Mouse (Mus musculus) heart, embryonic 10.5 days (tissue): ENCODE results near the gene Bap1. TPM values are rescaled to one million over a fixed set of nuclear protein-coding genes. Genes with fewer than 3 reads are reported as not detected.

Source experiments
- DNase-seq: peaks from one replicate; pipeline ENCODE4 v3.0.0-alpha.2; 2017; ENCODE audit warnings: low spot score
- H3K27ac ChIP-seq: fragments of 300-500 bp; sonication (generic); 2 replicates; pipeline ENCODE4 v1.5.1; 2016; ENCODE audit warnings: mild to moderate bottlenecking
- H3K27me3 ChIP-seq: fragments of 300-500 bp; sonication (generic); 2 replicates; pipeline ENCODE4 v1.6.1; 2016; ENCODE audit warnings: mild to moderate bottlenecking; ENCODE audit not compliant: poor library complexity, insufficient read depth, severe bottlenecking
- H3K36me3 ChIP-seq: fragments of 300-500 bp; sonication (generic); 2 replicates; pipeline ENCODE4 v1.6.1; 2016; ENCODE audit warnings: mild to moderate bottlenecking, moderate library complexity
- H3K4me1 ChIP-seq: fragments of 300-500 bp; sonication (generic); 2 replicates; pipeline ENCODE4 v1.6.1; 2016; ENCODE audit warnings: mild to moderate bottlenecking
- H3K4me3 ChIP-seq: fragments of 300-500 bp; sonication (generic); 2 replicates; pipeline ENCODE4 v1.5.1; 2016; ENCODE audit warnings: mild to moderate bottlenecking, moderate library complexity
- H3K9me3 ChIP-seq: fragments of 300-500 bp; sonication (generic); 2 replicates; pipeline ENCODE4 v1.6.1; 2016; ENCODE audit warnings: mild to moderate bottlenecking, moderate library complexity
- WGBS: fragments of 180-500 bp; shearing (Covaris S2); methylation state at CpG from one replicate; pipeline ENCODE4 v1.1.7; 2016; 5-methylcytosine and 5-hydroxymethylcytosine counted together
- polyA plus RNA-seq: library from polyadenylated mRNA; unstranded; fragments of >200 nt; fragmentation: Nextera tagmentation; extraction: Ambion mirVana; gene quantifications from 2 replicates; pipeline ENCODE4 v1.2.1, GENCODE M21; 2016

Gene Bap1
- polyA plus RNA-seq, 1 experiment from 2014 or later, result 80.7 TPM

DNA sequence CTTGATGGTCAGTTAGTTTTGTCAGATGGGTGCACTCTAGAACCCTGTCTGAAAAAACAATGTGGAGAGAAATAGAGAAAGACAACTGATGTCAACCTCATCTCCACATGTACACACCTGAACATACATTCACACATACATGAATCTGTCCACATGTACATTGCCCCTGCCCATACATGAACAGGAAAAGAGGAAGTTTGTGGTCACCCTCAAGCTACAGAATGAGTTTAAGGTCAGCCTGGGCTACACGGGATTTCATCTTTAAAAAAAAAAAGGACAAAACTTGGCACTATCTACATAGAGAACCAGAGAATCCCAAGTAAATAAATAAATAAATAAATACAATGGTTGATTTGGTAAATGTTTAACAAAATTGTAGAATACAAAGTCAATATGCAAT lies 6.5 kb upstream of the Bap1 start:
- H3K9me3 ChIP-seq, result no peaks in the 10 kb centered on the region
- H3K4me1 ChIP-seq, result peaks cover 8% of the 10 kb centered on the region; the same call in 1 of the 2 replicates
- H3K4me3 ChIP-seq, result no peak overlapping the region
- no peak overlapping the region for H3K27ac ChIP-seq
- 81% methylated on average over 1 of the region's 1 CpGs for WGBS
- no peaks in the 10 kb centered on the region for H3K36me3 ChIP-seq
- H3K27me3 ChIP-seq, result no peaks in the 10 kb centered on the region
- no peak for DNase-seq

DNA sequence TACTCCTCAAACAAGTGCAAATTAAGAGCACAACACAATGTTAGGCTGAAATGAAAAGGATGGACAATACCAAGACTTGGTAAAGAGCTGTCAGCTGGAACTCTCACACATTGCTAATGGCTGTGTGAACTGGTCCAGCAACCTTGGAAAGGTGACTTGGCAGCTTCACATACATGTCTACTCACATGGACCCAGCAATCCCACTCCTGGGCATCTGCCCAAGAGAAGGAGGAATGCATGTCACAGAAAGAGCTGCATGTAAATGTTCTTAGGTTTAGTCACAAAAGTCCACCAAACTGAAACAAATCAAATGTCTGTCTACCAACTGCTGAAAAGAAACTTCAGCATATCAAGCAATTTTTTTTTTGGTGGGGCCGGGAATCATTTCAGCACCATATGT lies 5.3 kb upstream of the Bap1 start:
- H3K4me3 ChIP-seq, result no peak overlapping the region
- 64% methylated on average over 1 of the region's 1 CpGs for WGBS
- no peaks in the 10 kb centered on the region for H3K9me3 ChIP-seq
- H3K36me3 ChIP-seq, result no peaks in the 10 kb centered on the region
- no peaks in the 10 kb centered on the region for H3K27me3 ChIP-seq
- no peak overlapping the region for H3K27ac ChIP-seq
- peaks cover 8% of the 10 kb centered on the region; the same call in 1 of the 2 replicates for H3K4me1 ChIP-seq
- DNase-seq, result no peak

DNA sequence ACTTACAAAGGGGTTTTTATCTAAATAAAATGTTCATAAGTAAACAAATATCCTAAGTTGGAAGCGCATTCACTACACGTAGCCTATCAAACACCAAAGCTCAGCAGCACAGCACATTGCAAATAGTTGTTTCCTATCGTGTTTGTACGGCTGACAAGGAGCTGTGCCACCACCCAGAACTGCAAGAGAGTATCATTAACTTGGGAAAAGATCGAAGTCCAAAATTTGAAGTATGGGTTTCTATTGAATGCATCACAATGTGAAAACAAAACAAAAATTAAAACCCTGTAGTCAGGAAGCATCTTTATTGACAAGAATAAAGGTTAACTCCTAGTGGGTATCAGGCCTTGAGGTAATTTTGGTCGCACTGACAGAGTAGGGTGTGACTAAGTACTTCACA lies 2.9 kb upstream of the Bap1 start:
- Histone ChIP-seq H3K9me3 (no peaks in the 10 kb centered on the region), H3K4me1 (peaks cover 18% of the 10 kb centered on the region), H3K27ac (no peak overlapping the region), H3K36me3 (peaks cover 10% of the 10 kb centered on the region), H3K4me3 (no peak overlapping the region), H3K27me3 (no peaks in the 10 kb centered on the region)
- WGBS, result 89% methylated on average over 6 of the region's 6 CpGs
- DNase-seq, result no peak

DNA sequence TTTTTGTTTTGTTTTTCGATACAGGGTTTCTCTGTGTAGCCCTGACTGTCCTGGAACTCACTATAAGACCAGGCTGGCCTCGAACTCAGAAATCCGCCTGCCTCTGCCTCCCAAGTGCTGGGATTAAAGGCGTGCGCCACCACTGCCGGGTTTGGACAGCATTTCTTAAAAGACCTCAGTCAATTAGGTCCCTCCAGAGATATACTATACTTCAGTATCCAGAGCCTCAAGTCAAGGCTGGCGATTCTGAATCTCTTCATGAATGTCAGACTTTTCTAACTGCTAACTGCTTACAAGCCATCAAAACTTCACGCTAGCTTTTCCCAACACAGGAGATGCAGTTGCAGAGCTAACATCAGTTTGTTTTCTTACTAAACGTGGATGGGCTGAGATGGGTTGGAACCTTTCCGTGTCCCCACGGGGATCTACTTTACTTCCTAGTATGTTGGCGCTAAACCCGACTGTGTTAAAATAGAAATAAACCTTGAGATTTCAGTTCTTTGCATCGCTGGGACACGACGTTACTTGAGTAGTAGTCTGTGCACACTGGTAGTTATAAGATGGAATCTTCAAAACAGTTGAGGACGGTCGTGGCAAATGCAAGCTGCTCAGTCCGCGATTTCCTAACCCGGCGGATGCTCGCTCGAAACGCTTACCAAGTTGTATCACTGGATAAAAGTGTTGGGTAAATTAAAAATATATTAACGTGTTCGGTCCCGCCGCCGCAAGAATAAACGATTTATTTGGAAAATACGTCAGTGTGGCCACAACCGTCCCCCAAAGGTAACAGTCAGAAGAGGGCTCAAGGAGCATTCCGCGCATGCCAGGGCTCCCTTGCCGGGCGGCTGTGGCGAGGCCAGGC lies 797 bp upstream of the Bap1 start:
- 20% methylated on average over 38 of the region's 38 CpGs for WGBS
- DNase-seq, result no peak
- H3K9me3 ChIP-seq, result no peaks in the 10 kb centered on the region

DNA sequence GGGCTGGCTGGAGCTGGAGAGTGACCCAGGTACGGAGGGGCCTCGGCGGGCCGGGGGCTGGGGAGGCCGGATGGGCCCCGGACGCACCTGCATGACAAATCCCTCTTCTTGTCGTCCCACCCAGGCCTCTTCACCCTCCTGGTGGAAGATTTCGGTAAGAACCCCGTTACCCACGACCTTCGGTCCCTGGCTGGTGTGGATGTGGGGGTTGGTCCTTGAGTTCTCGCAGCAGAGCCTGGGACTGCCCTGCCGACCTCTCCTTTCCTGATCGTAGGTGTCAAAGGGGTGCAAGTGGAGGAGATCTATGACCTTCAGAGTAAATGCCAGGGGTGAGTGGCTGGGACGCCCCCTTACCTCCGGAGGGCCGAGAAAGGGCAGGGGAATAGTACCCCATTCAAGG lies 376 bp downstream of the Bap1 start:
- H3K4me3 ChIP-seq, result peak overlapping the region; percentile 95
- peaks cover 15% of the 10 kb centered on the region for H3K4me1 ChIP-seq
- WGBS, result 0% methylated on average over 18 of the region's 18 CpGs
- H3K9me3 ChIP-seq, result no peaks in the 10 kb centered on the region
- H3K27ac ChIP-seq, result peak overlapping the region; percentile 99
- peaks cover 42% of the 10 kb centered on the region for H3K36me3 ChIP-seq
- no peak for DNase-seq
- H3K27me3 ChIP-seq, result no peaks in the 10 kb centered on the region

More for the DNA sequence above, 797 bp upstream of the Bap1 start:
- H3K27me3 ChIP-seq, result no peaks in the 10 kb centered on the region
- H3K27ac ChIP-seq, result peak overlapping the region; percentile 99
- peaks cover 30% of the 10 kb centered on the region for H3K36me3 ChIP-seq
- H3K4me3 ChIP-seq, result peak overlapping the region; percentile 95
- H3K4me1 ChIP-seq, result peaks cover 18% of the 10 kb centered on the region

DNA sequence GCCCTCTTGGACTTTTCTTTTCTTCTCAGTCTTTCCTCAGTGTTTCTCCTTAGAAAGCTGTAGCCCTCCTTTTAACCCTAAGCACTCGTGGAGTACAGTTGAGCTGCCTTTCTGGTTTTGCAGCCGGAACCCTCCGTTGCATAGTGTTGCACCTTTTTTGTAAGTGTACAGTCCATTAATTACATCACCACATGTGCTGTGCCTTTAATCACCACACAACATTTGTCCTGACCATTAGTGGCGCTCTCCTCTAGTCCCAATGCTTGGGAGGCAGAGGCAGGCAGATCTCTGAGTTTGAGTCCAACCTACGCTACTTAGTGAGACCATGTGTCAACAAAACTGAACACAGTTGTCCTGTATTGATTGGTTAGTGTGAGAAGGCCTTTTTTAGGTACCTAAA lies 841 bp downstream of the Bap1 start:
- DNase-seq, result no peak
- H3K4me3 ChIP-seq, result peak overlapping the region; percentile 95
- H3K9me3 ChIP-seq, result no peaks in the 10 kb centered on the region
- no peaks in the 10 kb centered on the region for H3K27me3 ChIP-seq
- peaks cover 15% of the 10 kb centered on the region for H3K4me1 ChIP-seq
- 87% methylated on average over 5 of the region's 5 CpGs for WGBS
- peak overlapping the region; percentile 99 for H3K27ac ChIP-seq
- H3K36me3 ChIP-seq, result peaks cover 46% of the 10 kb centered on the region

DNA sequence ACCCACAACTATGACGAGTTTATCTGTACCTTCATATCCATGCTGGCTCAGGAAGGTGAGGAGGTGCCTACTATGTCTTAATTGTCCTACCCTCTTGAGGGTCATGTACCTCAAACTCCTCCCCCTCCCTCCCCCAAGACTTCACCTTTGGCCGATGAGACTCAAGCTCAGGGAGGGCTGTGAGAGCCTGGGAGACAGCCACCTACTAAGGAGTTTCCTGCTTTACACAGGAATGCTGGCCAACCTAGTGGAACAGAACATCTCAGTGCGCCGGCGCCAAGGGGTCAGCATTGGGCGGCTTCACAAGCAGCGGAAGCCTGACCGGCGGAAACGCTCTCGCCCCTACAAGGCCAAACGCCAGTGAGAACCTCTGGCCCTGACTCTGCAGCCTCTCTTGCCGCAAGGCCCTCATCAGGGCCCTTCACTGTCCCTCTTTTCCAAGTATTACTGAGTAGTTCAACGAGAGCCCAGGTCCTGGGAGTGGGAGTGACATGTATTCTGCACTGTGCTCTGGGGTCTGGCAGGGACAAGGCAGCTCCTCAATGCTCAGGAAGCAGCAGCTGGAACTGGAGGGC lies 7.3 kb downstream of the Bap1 start:
- no peak overlapping the region for H3K27ac ChIP-seq
- no peak for DNase-seq
- no peak overlapping the region for H3K4me3 ChIP-seq
- no peaks in the 10 kb centered on the region for H3K4me1 ChIP-seq
- H3K36me3 ChIP-seq, result peaks cover 93% of the 10 kb centered on the region
- H3K9me3 ChIP-seq, result no peaks in the 10 kb centered on the region
- WGBS, result 94% methylated on average over 14 of the region's 14 CpGs
- no peaks in the 10 kb centered on the region for H3K27me3 ChIP-seq

DNA sequence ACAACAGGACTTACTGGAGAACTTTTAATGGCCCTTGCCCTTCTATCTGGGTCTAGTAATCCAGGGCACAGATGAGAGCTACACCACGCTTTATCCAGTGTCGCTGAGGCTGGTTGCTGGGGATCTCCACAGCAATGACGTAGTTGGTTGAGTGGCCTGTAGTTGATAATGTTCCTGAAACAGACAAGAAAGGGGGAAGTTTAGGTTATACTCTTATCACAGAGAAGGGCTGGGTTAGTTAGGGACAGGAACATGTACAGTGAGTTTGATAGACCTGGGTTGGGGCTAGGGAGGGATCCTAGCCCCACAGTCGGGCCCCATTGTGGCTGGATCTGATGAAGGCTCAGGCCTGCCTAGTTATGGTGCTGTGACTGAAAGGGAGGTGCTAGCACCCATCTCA lies 9.1 kb downstream of the Bap1 start:
- Histone ChIP-seq H3K4me3 (no peak overlapping the region), H3K9me3 (no peaks in the 10 kb centered on the region), H3K27me3 (no peaks in the 10 kb centered on the region), H3K4me1 (no peaks in the 10 kb centered on the region), H3K27ac (no peak overlapping the region), H3K36me3 (peaks cover 74% of the 10 kb centered on the region)
- no peak for DNase-seq
- WGBS, result 93% methylated on average over 4 of the region's 4 CpGs

DNA sequence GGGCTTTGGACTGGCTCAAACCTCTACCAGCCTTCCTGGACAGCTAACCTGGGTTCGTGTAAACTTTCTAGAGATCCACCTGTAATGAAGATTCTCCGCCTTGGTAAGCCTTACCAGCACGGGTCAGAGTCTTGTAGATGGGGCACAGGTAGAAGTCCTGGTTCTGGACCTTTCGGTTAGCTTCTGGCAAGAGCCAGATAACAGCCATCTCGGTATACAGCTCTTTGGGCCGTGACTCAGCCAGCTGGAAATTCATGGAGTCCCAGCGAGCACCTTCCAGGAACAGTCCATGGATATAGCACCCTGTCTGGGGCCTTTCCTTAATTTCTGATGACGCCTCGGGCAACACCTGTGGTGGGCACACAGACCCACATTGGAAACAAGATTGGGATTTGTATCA lies 9.7 kb downstream of the Bap1 start:
- no peaks in the 10 kb centered on the region for H3K27me3 ChIP-seq
- no peak overlapping the region for H3K4me3 ChIP-seq
- no peak overlapping the region for H3K27ac ChIP-seq
- peaks cover 69% of the 10 kb centered on the region for H3K36me3 ChIP-seq
- no peaks in the 10 kb centered on the region for H3K9me3 ChIP-seq
- no peaks in the 10 kb centered on the region for H3K4me1 ChIP-seq
- 93% methylated on average over 9 of the region's 9 CpGs for WGBS
- no peak for DNase-seq

DNA sequence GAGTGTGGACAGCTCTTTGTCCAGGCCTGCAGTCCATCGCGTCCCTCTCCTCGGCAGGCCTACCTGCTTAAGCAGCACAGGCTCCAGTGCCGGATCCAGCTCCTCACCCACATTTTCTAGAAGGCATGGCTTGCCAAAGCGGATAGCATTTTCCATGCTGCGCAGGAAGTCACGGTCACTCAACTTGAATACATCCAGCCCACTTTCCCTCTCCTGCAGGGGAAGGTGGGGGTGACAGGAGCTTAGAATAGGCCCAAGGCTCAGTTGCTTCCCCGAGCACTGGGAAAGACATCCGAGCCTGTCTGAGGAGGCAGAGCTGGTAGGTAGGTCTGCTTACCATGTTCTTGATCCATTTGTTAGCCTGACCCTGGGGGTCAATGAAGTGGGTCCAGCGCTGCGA lies 16.4 kb downstream of the Bap1 start:
- no peak overlapping the region for H3K4me3 ChIP-seq
- peaks cover 13% of the 10 kb centered on the region for H3K4me1 ChIP-seq
- no peaks in the 10 kb centered on the region for H3K9me3 ChIP-seq
- no peak overlapping the region for H3K27ac ChIP-seq
- 0 out of 2 replicates have a peak, but pooled peaks cover 4% of the 10 kb centered on the region for H3K36me3 ChIP-seq
- WGBS, result 83% methylated on average over 11 of the region's 11 CpGs
- no peak for DNase-seq
- peaks cover 28% of the 10 kb centered on the region; the same call in 1 of the 2 replicates for H3K27me3 ChIP-seq

DNA sequence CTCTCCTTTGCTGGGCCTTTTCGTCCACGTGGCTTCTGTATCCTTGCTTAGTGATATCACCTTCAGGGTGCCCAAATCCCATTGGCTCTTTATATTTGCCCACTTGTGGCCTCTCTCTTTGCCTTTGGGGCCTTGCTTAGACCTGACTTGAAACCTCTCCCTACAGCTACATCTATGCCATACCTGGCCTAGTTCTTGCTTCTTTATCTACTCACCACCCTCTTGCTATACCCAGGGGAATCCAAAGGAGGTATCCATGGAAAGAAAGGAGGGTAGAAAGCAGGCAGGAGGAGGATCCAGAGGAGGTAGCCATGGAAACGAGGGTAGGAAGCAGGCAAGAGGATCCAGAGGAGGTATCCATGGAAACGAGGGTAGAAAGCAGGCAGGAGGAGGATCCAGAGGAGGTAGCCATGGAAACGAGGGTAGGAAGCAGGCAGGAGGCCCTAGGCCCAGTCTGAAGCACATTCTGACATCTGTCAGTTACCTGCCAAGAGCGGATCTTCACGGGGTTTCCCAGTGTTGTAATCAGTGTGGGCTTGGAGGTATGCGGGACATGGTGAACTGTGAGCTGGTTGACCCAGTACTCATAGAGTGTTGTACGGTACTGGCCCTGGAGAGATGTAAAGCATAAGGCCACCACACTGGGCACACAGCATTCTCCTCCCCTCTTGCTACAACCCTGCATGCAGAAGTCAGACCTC lies 17.2 kb downstream of the Bap1 start:
- no peaks in the 10 kb centered on the region for H3K36me3 ChIP-seq
- DNase-seq, result no peak
- H3K4me3 ChIP-seq, result no peak overlapping the region
- 71% methylated on average over 9 of the region's 9 CpGs for WGBS
- no peak overlapping the region for H3K27ac ChIP-seq
- H3K27me3 ChIP-seq, result peaks cover 28% of the 10 kb centered on the region; the same call in 1 of the 2 replicates
- H3K4me1 ChIP-seq, result peaks cover 13% of the 10 kb centered on the region
- H3K9me3 ChIP-seq, result no peaks in the 10 kb centered on the region

DNA sequence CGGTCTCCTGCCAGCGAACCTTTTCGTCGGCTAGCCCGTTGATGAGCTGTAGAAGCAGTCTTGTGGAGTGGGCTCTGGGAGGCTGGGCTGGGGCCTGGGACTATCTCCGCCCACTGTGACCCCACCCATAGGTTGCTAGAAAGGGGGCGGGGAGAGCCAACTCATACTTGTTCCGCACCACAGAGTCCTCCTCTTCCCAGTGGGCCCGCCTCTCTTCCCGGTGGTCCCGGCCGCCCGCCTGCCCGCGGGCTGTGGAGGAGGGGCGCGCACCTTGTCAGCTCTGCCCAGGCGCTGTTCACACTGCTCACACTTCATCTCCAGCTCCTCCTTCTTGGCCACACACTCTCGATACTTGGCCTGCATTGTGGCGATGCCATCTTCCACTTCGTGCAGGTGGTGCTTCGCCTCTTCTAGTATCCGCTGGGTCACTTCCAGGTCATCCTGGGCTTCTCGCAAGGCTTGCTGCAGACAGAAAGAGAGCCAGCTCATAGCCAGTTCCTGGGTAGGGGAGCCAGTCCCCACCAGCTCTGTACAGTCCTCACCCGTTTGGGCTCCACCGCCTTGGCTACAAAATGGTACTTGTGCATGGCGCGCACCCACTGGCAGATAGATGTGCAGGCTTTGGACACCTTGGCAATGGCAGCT lies 18.3 kb downstream of the Bap1 start:
- Histone ChIP-seq H3K27me3 (peaks cover 28% of the 10 kb centered on the region; the same call in 1 of the 2 replicates), H3K4me1 (peaks cover 13% of the 10 kb centered on the region), H3K9me3 (no peaks in the 10 kb centered on the region), H3K27ac (peak overlapping the region; percentile 78), H3K36me3 (no peaks in the 10 kb centered on the region), H3K4me3 (peak overlapping the region; percentile 57)
- DNase-seq, result peak; percentile 87
- 12% methylated on average over 28 of the region's 28 CpGs for WGBS
